Mouse (Mus musculus) limb, embryonic 15.5 days (tissue): ENCODE data around the gene Stat5a. TPM values are rescaled to one million over a fixed set of nuclear protein-coding genes. Genes with fewer than 3 reads are reported as not detected.
A peak's percentile ranks its signal among the peaks of the same experiment; 100 is the strongest.

Experiments
- ATAC-seq: fragments of 200-750 bp; cut with Nextera tagmentation; 2 replicates; pipeline ENCODE4 v1.8.0; 2017; ENCODE audit warnings: low read depth, moderate TSS enrichment; ENCODE audit not compliant: insufficient number of reproducible peaks, low FRiP score, low TSS enrichment
- H3K27ac ChIP-seq: fragments of 300-500 bp; sonication (generic); 2 replicates; pipeline ENCODE4 v1.5.1; 2015; ENCODE audit warnings: moderate library complexity, mild to moderate bottlenecking, inconsistent platforms
- H3K27me3 ChIP-seq: fragments of 300-500 bp; sonication (generic); 2 replicates; pipeline ENCODE4 v1.6.1; 2015; ENCODE audit warnings: inconsistent platforms
- H3K36me3 ChIP-seq: fragments of 300-500 bp; sonication (generic); 2 replicates; pipeline ENCODE4 v1.6.1; 2015; ENCODE audit warnings: inconsistent platforms
- H3K4me1 ChIP-seq: fragments of 300-500 bp; sonication (generic); 2 replicates; pipeline ENCODE4 v1.6.1; 2015; ENCODE audit warnings: inconsistent platforms
- H3K4me2 ChIP-seq: fragments of 300-500 bp; sonication (generic); 2 replicates; pipeline ENCODE4 v1.6.1; 2015; ENCODE audit warnings: mild to moderate bottlenecking, inconsistent platforms
- H3K4me3 ChIP-seq: fragments of 300-500 bp; sonication (generic); 2 replicates; pipeline ENCODE4 v1.5.1; 2015; ENCODE audit warnings: mild to moderate bottlenecking, inconsistent platforms
- H3K9ac ChIP-seq: fragments of 300-500 bp; sonication (generic); 2 replicates; pipeline ENCODE4 v1.6.1; 2015; ENCODE audit warnings: inconsistent platforms
- H3K9me3 ChIP-seq: fragments of 300-500 bp; sonication (generic); 2 replicates; pipeline ENCODE4 v1.6.1; 2016; ENCODE audit warnings: inconsistent platforms
- WGBS: fragments of 180-500 bp; shearing (Covaris S2); methylation state at CpG from one replicate; pipeline ENCODE4 v1.1.7; 2015; 5-methylcytosine and 5-hydroxymethylcytosine counted together
- polyA plus RNA-seq: library from polyadenylated mRNA; unstranded; fragments of >200 nt; fragmentation: Nextera tagmentation; extraction: Ambion mirVana; gene quantifications from 2 replicates; pipeline ENCODE4 v1.2.1, GENCODE M21; 2015

Stat5a gene
- polyA plus RNA-seq, result 9.4 and 12.0 TPM in 2 replicates

GRCm38 (mm10) chr11:100858935-100859578 is at the start of gene Stat5a:
Gene Stat5a, plus strand, starts transcription at chr11:100859351.
- peak within 1 kb of the TSS; percentile 11 for H3K27ac ChIP-seq
- no peaks in the 10 kb centered on the region for H3K9me3 ChIP-seq
- H3K36me3 ChIP-seq, result 0 out of 2 replicates have a peak, but pooled peaks cover under 1% of the 10 kb centered on the region
- peaks cover 42% of the 10 kb centered on the region for H3K27me3 ChIP-seq
- ATAC-seq, result no peak
- WGBS, result 40% methylated on average over 9 of the region's 9 CpGs
- peak within 1 kb of the TSS; percentile 42 for H3K9ac ChIP-seq
- H3K4me3 ChIP-seq, result peak within 1 kb of the TSS; percentile 50
- peaks cover 29% of the 10 kb centered on the region for H3K4me1 ChIP-seq
- H3K4me2 ChIP-seq, result peak within 1 kb of the TSS; percentile 67

- Histone ChIP-seq H3K4me3 (no peak overlapping the region), H3K4me1 (peaks cover 9% of the 10 kb centered on the region), H3K27me3 (no peaks in the 10 kb centered on the region), H3K36me3 (peaks cover 2% of the 10 kb centered on the region), H3K27ac (peak overlapping the region; percentile 17), H3K4me2 (no peak overlapping the region), H3K9me3 (no peaks in the 10 kb centered on the region), H3K9ac (no peak overlapping the region)
- 49% methylated on average over 9 of the region's 9 CpGs for WGBS
- peak; percentile 44; the same call in 1 of the 2 replicates for ATAC-seq
Measured at GRCm38 (mm10) chr11:100810516-100810915, 48.6 kb upstream of the Stat5a start.

DNA sequence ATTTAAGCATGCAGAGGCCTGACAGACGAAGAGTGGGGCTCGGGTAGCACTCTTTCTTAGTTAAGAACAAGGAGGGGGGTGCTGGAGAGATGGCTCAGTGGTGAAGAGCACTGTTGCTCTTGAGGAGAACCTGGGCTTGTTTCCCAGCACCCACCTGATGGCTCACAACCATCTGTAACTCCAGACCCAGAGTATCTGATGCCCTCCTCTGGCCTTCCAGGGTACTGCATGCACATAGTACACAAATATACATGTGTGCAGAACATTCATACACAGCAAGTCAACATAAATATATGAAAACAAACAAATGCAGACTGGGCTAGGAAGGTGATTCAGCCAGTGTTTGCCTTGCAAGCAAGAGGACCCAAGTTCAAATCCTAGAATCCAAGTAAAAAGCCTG is 48.0 kb upstream of the Stat5a start:
- Histone ChIP-seq H3K27ac (peak overlapping the region; percentile 17), H3K4me3 (no peak overlapping the region), H3K36me3 (no peaks in the 10 kb centered on the region), H3K9me3 (no peaks in the 10 kb centered on the region), H3K4me1 (peaks cover 9% of the 10 kb centered on the region), H3K9ac (no peak overlapping the region), H3K27me3 (no peaks in the 10 kb centered on the region), H3K4me2 (no peak overlapping the region)
- ATAC-seq, result no peak
- 64% methylated on average over 2 of the region's 2 CpGs for WGBS

GRCm38 (mm10) chr11:100814498-100814897 is 44.7 kb upstream of the Stat5a start:
- no peak for ATAC-seq
- peaks cover 15% of the 10 kb centered on the region for H3K4me1 ChIP-seq
- no peak overlapping the region for H3K4me2 ChIP-seq
- no peak overlapping the region for H3K4me3 ChIP-seq
- no peaks in the 10 kb centered on the region for H3K27me3 ChIP-seq
- H3K27ac ChIP-seq, result no peak overlapping the region
- H3K9me3 ChIP-seq, result no peaks in the 10 kb centered on the region
- 52% methylated on average over 13 of the region's 13 CpGs for WGBS
- no peaks in the 10 kb centered on the region for H3K36me3 ChIP-seq
- no peak overlapping the region for H3K9ac ChIP-seq

DNA sequence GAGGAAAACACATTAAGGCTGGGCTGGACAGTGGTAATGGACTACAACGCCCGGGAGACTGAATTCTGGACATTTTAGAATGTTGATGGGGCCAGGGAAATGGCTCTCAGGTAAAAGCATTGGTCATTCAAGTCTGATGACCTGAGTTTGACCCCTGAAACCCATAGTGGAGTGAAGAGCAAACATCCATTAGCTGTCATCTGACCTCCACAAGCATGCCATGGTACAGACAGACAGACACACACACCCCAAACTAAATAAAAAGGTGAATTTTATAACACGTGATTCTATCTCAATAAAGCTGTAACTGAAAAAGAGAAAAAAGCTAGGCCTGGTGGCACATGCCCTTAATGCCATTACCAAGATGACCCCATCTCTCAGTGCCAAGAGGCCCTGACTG is 42.8 kb upstream of the Stat5a start:
- ATAC-seq, result no peak
- no peak overlapping the region for H3K4me3 ChIP-seq
- no peak overlapping the region for H3K27ac ChIP-seq
- H3K9ac ChIP-seq, result no peak overlapping the region
- WGBS, result 66% methylated on average over 3 of the region's 3 CpGs
- peaks cover 18% of the 10 kb centered on the region for H3K4me1 ChIP-seq
- H3K9me3 ChIP-seq, result no peaks in the 10 kb centered on the region
- no peaks in the 10 kb centered on the region for H3K27me3 ChIP-seq
- H3K4me2 ChIP-seq, result no peak overlapping the region
- no peaks in the 10 kb centered on the region for H3K36me3 ChIP-seq

DNA sequence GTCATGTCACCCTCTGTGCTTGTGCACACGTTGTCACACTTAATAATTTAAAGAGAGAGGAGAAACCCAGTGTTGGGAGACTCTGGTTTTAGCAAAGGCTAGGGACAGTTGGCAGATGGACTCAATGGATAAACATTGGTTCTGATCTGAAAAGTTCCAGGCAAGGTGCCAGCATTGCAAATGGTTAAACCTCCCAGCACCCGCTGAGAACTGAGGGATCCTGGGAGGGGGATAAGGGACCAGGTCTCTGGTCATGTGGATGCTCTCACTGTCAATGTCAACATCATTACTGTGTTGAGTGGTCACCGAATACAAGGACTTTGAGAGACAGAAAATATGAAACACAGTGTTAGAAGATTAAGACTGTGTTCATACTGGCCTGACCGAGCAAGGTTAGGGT is 42.4 kb upstream of the Stat5a start:
- no peak overlapping the region for H3K9ac ChIP-seq
- H3K4me1 ChIP-seq, result peaks cover 18% of the 10 kb centered on the region
- ATAC-seq, result no peak
- no peaks in the 10 kb centered on the region for H3K36me3 ChIP-seq
- H3K9me3 ChIP-seq, result no peaks in the 10 kb centered on the region
- H3K27me3 ChIP-seq, result no peaks in the 10 kb centered on the region
- WGBS, result 79% methylated on average over 4 of the region's 4 CpGs
- no peak overlapping the region for H3K27ac ChIP-seq
- H3K4me2 ChIP-seq, result no peak overlapping the region
- no peak overlapping the region for H3K4me3 ChIP-seq

DNA sequence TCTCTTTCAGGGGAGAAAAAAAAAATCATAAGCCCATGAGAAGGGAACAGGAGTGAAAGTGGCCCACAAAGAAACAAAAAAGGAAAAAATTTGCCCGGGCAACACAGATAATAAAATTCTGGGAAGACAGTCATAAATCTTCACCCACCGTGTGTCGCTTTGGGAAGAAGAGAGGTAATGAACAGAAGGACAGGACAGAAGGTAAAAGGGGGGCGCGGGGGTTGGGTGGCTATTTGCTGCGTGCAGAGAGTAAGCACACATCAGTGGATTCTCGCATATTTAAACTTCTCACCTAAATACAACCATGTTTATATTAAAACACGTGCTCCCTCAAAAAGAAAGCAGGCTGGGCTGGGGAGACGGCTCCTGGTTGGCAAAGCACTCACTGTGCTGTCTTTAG is 41.8 kb upstream of the Stat5a start:
- Histone ChIP-seq H3K27me3 (no peaks in the 10 kb centered on the region), H3K36me3 (no peaks in the 10 kb centered on the region), H3K4me1 (peaks cover 19% of the 10 kb centered on the region), H3K27ac (no peak overlapping the region), H3K4me2 (no peak overlapping the region), H3K9ac (no peak overlapping the region), H3K9me3 (no peaks in the 10 kb centered on the region), H3K4me3 (no peak overlapping the region)
- WGBS, result 52% methylated on average over 9 of the region's 9 CpGs
- no peak for ATAC-seq

GRCm38 (mm10) chr11:100818359-100819012 is 40.7 kb upstream of the Stat5a start:
- Histone ChIP-seq H3K9ac (no peak overlapping the region), H3K4me2 (no peak overlapping the region), H3K36me3 (no peaks in the 10 kb centered on the region), H3K4me3 (no peak overlapping the region), H3K4me1 (peaks cover 23% of the 10 kb centered on the region), H3K27me3 (no peaks in the 10 kb centered on the region), H3K9me3 (no peaks in the 10 kb centered on the region), H3K27ac (no peak overlapping the region)
- no peak for ATAC-seq
- 82% methylated on average over 15 of the region's 15 CpGs for WGBS

- H3K27me3 ChIP-seq, result no peaks in the 10 kb centered on the region
- ATAC-seq, result no peak
Measured at GRCm38 (mm10) chr11:100819048-100819447, 40.1 kb upstream of the Stat5a start.

DNA sequence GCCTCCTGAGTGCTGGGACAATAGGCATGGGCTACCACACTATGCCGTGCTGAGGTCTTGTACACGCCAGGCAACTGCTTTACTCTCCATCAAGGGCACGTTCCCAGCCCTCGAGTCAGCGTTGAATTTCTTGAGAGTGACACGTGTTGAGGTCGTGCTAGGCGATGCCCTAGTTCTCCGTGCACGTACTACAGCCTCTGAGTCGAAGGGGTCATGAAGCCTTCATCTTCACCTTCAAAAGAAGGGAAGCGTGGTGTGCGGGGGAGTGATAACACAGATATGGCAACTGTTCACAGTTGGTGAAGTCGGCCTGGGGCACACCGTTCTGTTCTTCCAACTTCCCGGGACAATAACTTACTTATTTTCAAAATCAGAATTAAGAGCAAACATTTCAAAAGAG is 39.5 kb upstream of the Stat5a start:
- H3K4me2 ChIP-seq, result no peak overlapping the region
- ATAC-seq, result no peak
- H3K4me1 ChIP-seq, result peaks cover 25% of the 10 kb centered on the region
- no peaks in the 10 kb centered on the region for H3K36me3 ChIP-seq
- H3K9ac ChIP-seq, result no peak overlapping the region
- no peaks in the 10 kb centered on the region for H3K9me3 ChIP-seq
- no peak overlapping the region for H3K27ac ChIP-seq
- no peaks in the 10 kb centered on the region for H3K27me3 ChIP-seq
- no peak overlapping the region for H3K4me3 ChIP-seq
- 45% methylated on average over 16 of the region's 16 CpGs for WGBS

More at GRCm38 (mm10) chr11:100819048-100819447, 40.1 kb upstream of the Stat5a start:
- no peaks in the 10 kb centered on the region for H3K9me3 ChIP-seq
- H3K4me1 ChIP-seq, result peaks cover 23% of the 10 kb centered on the region
- H3K4me2 ChIP-seq, result no peak overlapping the region
- H3K36me3 ChIP-seq, result no peaks in the 10 kb centered on the region
- no peak overlapping the region for H3K4me3 ChIP-seq
- H3K27ac ChIP-seq, result no peak overlapping the region
- 64% methylated on average over 8 of the region's 8 CpGs for WGBS
- no peak overlapping the region for H3K9ac ChIP-seq

- Histone ChIP-seq H3K9me3 (no peaks in the 10 kb centered on the region), H3K27me3 (no peaks in the 10 kb centered on the region), H3K9ac (no peak overlapping the region), H3K4me1 (peaks cover 25% of the 10 kb centered on the region), H3K4me3 (no peak overlapping the region), H3K27ac (no peak overlapping the region), H3K36me3 (no peaks in the 10 kb centered on the region), H3K4me2 (no peak overlapping the region)
- ATAC-seq, result no peak
- WGBS, result 32% methylated on average over 8 of the region's 8 CpGs
Measured at GRCm38 (mm10) chr11:100820047-100820446, 39.1 kb upstream of the Stat5a start.

DNA sequence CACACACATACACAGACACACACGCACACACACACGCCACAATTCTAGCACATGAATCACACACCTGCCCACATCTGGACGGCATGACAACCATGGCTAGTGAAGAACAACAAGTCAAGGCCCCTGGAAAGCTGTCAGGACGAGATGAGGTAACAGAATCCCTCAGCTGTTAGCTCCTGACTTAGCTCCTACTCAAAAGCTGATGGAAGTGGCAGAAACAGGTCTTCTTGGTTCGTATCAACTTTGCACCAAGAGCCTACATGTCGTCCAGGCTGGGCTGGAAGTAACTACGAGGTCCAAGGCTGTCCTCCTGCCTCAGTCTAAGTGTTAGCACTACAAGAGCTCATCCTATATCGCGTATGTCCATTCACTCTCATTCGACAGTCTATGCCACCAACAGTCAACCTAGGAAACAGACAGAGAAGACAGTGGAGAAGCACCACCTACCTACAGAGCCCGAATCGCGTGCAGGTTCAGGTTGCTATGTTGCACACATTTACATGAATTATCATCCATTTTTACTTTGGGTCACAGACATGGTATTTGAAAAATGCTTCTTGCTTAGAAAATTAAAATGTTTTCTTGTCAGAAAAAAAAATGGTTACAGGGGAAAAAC is 37.4 kb upstream of the Stat5a start:
- peaks cover 31% of the 10 kb centered on the region for H3K4me1 ChIP-seq

More for the DNA sequence above, 37.4 kb upstream of the Stat5a start:
- no peak overlapping the region for H3K4me3 ChIP-seq
- no peaks in the 10 kb centered on the region for H3K27me3 ChIP-seq
- H3K9me3 ChIP-seq, result no peaks in the 10 kb centered on the region
- no peak overlapping the region for H3K9ac ChIP-seq
- 83% methylated on average over 13 of the region's 13 CpGs for WGBS
- no peak overlapping the region for H3K4me2 ChIP-seq
- no peaks in the 10 kb centered on the region for H3K36me3 ChIP-seq
- ATAC-seq, result no peak
- no peak overlapping the region for H3K27ac ChIP-seq
